Mouse (Mus musculus): ENCODE results near the gene Zkscan7.

- TF ChIP-seq POLR2A (IDR thresholded peaks at IDR 0.05; ENCODE audit: low read depth, low read length) (no peak), CTCF (IDR thresholded peaks at IDR 0.05; ENCODE audit: borderline replicate concordance, insufficient read depth, low read length) (no peak)
Observed at GRCm38 (mm10) chr9:122837680-122838079, 47.8 kb upstream of the Zkscan7 start.

Measured in embryonic fibroblast, embryonic 13.5 days (primary cell).